Mouse (Mus musculus): ENCODE results near the gene Tradd.

DNA sequence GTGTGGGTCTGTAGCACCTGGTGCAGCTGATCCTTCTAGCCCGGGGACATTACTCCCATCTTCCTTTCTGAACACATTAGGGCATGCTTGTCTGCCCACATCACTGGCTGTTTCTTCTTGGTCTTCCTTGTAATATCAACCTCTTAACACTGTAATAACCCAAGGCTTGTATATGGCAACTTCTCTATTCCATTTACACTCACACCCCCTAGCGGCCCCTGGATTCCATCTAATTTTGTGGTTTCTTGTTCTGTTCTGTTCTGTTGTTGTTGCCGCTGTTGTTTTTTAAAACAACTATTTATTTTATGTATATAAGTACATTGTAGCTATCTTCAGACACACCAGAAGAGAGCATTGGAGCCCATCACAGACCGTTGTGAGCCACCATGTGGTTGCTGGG is 22.5 kb upstream of the Tradd start:
- TF ChIP-seq CTCF (IDR thresholded peaks at IDR 0.05; ENCODE audit: low read depth, low read length) (no peak), TAL1 (conservative IDR thresholded peaks at IDR 0.05; ENCODE audit: low read depth, low read length) (no peak), GATA1 (IDR thresholded peaks at IDR 0.05; ENCODE audit: borderline replicate concordance, low read length) (no peak), POLR2AphosphoS5 (IDR thresholded peaks at IDR 0.05; ENCODE audit: insufficient replicate concordance, low read depth, low read length) (no peak), GATA2 (IDR thresholded peaks at IDR 0.05; ENCODE audit: borderline replicate concordance, low read depth, low read length) (no peak)

All from G1E (cell line).